Mouse (Mus musculus) Patski (cell line): ENCODE measurements at regions not wholly inside any gene's neighbourhood (a gene's known extent, or its start where the extent isn't known, plus 50 kb on each side); places are given as distances from the start of the nearest gene placed in this dataset.

ENCODE experiments used
- ATAC-seq: fragments of 100-300 bp; one replicate; pipeline ENCODE4 v1.8.0; 2021
- CTCF ChIA-PET: fragments of 350-600 bp; sonication (Branson Sonifier 250); formaldehyde crosslinking; loops from one replicate; lab custom pipeline; 2022; ENCODE audit warnings: inconsistent platforms; lab: Charles Lee
- POLR2A ChIA-PET: fragments of 350-600 bp; sonication (Branson Sonifier 250); formaldehyde crosslinking; loops from one replicate; lab custom pipeline; 2022; ENCODE audit warnings: antibody characterized with exemption, inconsistent platforms; lab: Charles Lee
- DNase-seq: peaks from one replicate; pipeline ENCODE4 v3.0.0-alpha.2; 2011; ENCODE audit warnings: low read depth, low spot score
- H3K27me3 ChIP-seq: fragments of 371-371 bp; one replicate; pipeline ENCODE4 v1.5.1; 2021
- CTCF ChIP-seq: fragments of 100-300 bp; IDR thresholded peaks from one replicate; pipeline ENCODE4 v1.5.1; 2021
- in situ Hi-C: fragments of 300-500 bp; cut with MboI; formaldehyde crosslinking; loops from 3 replicates; pipeline ENCODE4 v1.11.1; 2018; ENCODE audit warnings: low pct_unique_long_range_greater_than_20kb, mixed read lengths

GRCm38 (mm10) chr11:19194464-19194863 lies 175.7 kb upstream of the Meis1 start:
- CTCF ChIA-PET, result no interaction called here
- ATAC-seq, result no peak
- POLR2A ChIA-PET, result no interaction called here
- no peak for DNase-seq
- no peak for TF ChIP-seq CTCF
- in situ Hi-C loops, result no loop called here
- peaks cover 11% of the 10 kb centered on the region for H3K27me3 ChIP-seq

GRCm38 (mm10) chr11:19197790-19198189 lies 179.0 kb upstream of the Meis1 start:
- no peak for TF ChIP-seq CTCF
- CTCF ChIA-PET, result no interaction called here
- in situ Hi-C loops, result no loop called here
- POLR2A ChIA-PET, result no interaction called here
- ATAC-seq (no peak), DNase-seq (no peak)
- peaks cover 14% of the 10 kb centered on the region for H3K27me3 ChIP-seq

- ATAC-seq, result no peak
- ChIA-PET CTCF (no interaction called here), POLR2A (no interaction called here)
- no peak for DNase-seq
- TF ChIP-seq CTCF, result no peak
- in situ Hi-C loops, result no loop called here
- peaks cover 13% of the 10 kb centered on the region for H3K27me3 ChIP-seq
Observed at GRCm38 (mm10) chr11:19202602-19203517, 184.1 kb upstream of the Meis1 start.

- no peak for TF ChIP-seq CTCF
- CTCF ChIA-PET, result no interaction called here
- ATAC-seq (no peak), DNase-seq (no peak)
- H3K27me3 ChIP-seq, result peaks cover 15% of the 10 kb centered on the region
- in situ Hi-C loops, result no loop called here
- POLR2A ChIA-PET, result no interaction called here
Observed at GRCm38 (mm10) chr11:19203518-19203900, 184.7 kb upstream of the Meis1 start.

GRCm38 (mm10) chr11:19203968-19204367 lies 185.2 kb upstream of the Meis1 start:
- ChIA-PET CTCF (no interaction called here), POLR2A (no interaction called here)
- DNase-seq (no peak), ATAC-seq (no peak)
- TF ChIP-seq CTCF, result no peak
- H3K27me3 ChIP-seq, result peaks cover 18% of the 10 kb centered on the region
- in situ Hi-C loops, result no loop called here

- no peak for TF ChIP-seq CTCF
- DNase-seq (no peak), ATAC-seq (no peak)
- H3K27me3 ChIP-seq, result peaks cover 14% of the 10 kb centered on the region
- CTCF ChIA-PET, result no interaction called here
- POLR2A ChIA-PET, result no interaction called here
- in situ Hi-C loops, result no loop called here
Observed at GRCm38 (mm10) chr11:19204521-19204920, 185.7 kb upstream of the Meis1 start.

GRCm38 (mm10) chr11:19205174-19205573 lies 186.4 kb upstream of the Meis1 start:
- TF ChIP-seq CTCF, result no peak
- ATAC-seq (no peak), DNase-seq (no peak)
- in situ Hi-C loops, result no loop called here
- peaks cover 12% of the 10 kb centered on the region for H3K27me3 ChIP-seq
- POLR2A ChIA-PET, result no interaction called here
- CTCF ChIA-PET, result no interaction called here

GRCm38 (mm10) chr11:19219476-19219875 lies 200.7 kb upstream of the Meis1 start:
- DNase-seq (no peak), ATAC-seq (no peak)
- ChIA-PET CTCF (no interaction called here), POLR2A (no interaction called here)
- TF ChIP-seq CTCF, result no peak
- in situ Hi-C loops, result no loop called here
- H3K27me3 ChIP-seq, result peaks cover 14% of the 10 kb centered on the region

- POLR2A ChIA-PET, result no interaction called here
- no peak for TF ChIP-seq CTCF
- ATAC-seq (no peak), DNase-seq (no peak)
- H3K27me3 ChIP-seq, result peaks cover 12% of the 10 kb centered on the region
- CTCF ChIA-PET, result no interaction called here
- in situ Hi-C loops, result no loop called here
Observed at GRCm38 (mm10) chr11:19221442-19221841, 202.7 kb upstream of the Meis1 start.

- ChIA-PET POLR2A (no interaction called here), CTCF (no interaction called here)
- in situ Hi-C loops, result no loop called here
- DNase-seq (no peak), ATAC-seq (no peak)
- no peak for TF ChIP-seq CTCF
- H3K27me3 ChIP-seq, result peaks cover 8% of the 10 kb centered on the region
Observed at GRCm38 (mm10) chr11:19226756-19227155, 208.0 kb upstream of the Meis1 start.

GRCm38 (mm10) chr11:19227716-19228115 lies 208.9 kb upstream of the Meis1 start:
- POLR2A ChIA-PET, result no interaction called here
- peaks cover 8% of the 10 kb centered on the region for H3K27me3 ChIP-seq
- DNase-seq, result no peak
- in situ Hi-C loops, result no loop called here
- no peak for TF ChIP-seq CTCF
- ATAC-seq, result no peak
- CTCF ChIA-PET, result no interaction called here
